Mouse (Mus musculus): Measurements from ENCODE around the gene Timm10b. TPM values are rescaled to one million over a fixed set of nuclear protein-coding genes. Genes with fewer than 3 reads are reported as not detected.
A peak's percentile ranks its signal among the peaks of the same experiment; 100 is the strongest.

Gene Timm10b
- polyA plus RNA-seq, 1 experiment from 2014 or later = 150 TPM

DNA sequence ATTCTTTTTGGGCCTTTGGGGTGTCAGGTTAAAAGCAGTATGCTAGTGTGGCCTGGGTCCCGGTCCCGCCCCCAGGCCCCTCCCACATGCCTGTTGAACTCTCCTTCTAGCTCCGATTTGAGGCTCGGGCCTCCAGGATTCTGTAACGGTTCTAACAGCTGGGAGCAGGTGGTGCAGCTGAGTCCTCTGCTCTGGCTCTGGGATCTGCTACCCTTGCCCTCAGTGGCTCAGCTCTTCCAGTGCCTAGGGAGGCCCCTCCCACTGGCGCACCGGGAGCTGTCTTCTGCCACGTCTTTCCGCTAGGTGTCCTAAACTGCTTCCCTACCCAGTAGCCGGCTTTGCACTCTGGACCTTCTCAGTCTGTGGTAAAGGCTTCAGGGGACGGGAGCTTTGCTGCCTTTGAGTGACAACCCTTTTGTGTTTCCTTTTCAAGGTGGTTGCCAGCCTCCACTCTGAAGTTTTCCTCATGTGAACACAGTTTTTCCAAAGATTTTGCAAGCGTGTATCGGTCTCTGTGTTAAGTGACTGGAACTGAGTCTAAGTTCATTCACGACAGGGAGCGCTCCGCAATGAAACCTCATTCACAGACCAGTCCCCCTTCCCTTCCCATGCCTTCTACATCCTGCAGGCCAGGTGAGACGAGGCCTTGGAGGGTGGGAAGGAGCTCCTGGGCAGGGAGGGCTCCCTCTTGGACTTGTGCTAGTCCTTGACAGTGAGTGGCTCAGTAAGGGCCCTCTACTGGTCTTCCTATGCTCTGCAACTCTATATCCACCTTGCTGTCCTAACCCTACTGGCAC lies 11.0 kb downstream of the Timm10b start, which contains the start of gene Dnhd1:
TSS of gene Dnhd1 (plus strand) at position 189 of the 797 bp plus-strand sequence.
- 3% methylated on average over 17 of the region's 17 CpGs for WGBS
- peak within 1 kb of the TSS; percentile 30 for H3K4me3 ChIP-seq (ENCODE audit: low read depth, low read length)
- no peaks in the 10 kb centered on the region for H3K27me3 ChIP-seq (ENCODE audit: control insufficient read depth, insufficient read depth, low read length)
- H3K9ac ChIP-seq (replicated peaks; ENCODE audit: low read length) = peak within 1 kb of the TSS; percentile 39
- ATAC-seq (replicated peaks; ENCODE audit: insufficient number of reproducible peaks, low FRiP score, low TSS enrichment, low read depth) (peak; percentile 90), DNase-seq (ENCODE audit: low spot score) (peak; percentile 82)
- no peaks in the 10 kb centered on the region for H3K9me3 ChIP-seq (replicated peaks; ENCODE audit: control insufficient read depth, low read length)
- H3K4me2 ChIP-seq (ENCODE audit: low read depth, low read length) = peak within 1 kb of the TSS; percentile 67
- no peaks in the 10 kb centered on the region for H3K36me3 ChIP-seq (replicated peaks; ENCODE audit: control insufficient read depth, insufficient read depth, low read depth, low read length)
- no peak within 1 kb of the TSS for H3K27ac ChIP-seq (replicated peaks; ENCODE audit: low read depth, low read length)
- no peaks in the 10 kb centered on the region for H3K4me1 ChIP-seq (ENCODE audit: control insufficient read depth, insufficient read depth, low read length)

DNA sequence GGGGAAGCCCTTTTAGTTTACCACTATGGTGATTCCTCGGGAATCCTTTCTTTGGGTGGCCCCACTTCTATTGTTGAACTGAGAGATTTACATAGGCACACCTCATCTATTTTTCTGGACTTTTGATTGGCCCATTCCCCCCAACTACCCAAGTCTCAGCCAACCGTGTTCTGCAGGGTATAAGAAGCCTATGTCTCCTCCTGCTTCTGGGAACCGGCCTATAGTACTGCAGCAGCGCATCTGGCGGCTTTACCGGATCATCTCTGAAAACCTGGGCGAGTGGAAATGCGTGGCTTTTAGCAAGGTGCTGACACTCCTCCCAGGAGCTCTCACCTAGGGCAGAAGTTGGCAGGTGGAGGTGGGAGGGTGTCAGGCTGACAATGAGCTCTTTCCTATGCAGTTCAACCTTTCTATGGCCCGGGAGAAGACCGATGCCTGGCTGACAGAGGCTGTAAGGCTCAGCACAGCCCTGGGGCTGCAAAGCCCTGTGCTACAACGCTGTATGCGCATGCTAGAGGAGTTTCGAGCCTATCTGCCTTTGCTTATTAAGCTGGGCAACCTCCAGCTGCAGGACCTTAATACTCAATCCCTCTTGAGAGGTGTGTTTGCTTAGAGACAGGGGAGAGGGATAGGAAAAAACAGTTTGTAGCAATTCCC lies 45.8 kb downstream of the Timm10b start:
- Histone ChIP-seq H3K36me3 (replicated peaks; ENCODE audit: control insufficient read depth, insufficient read depth, low read depth, low read length) (no peaks in the 10 kb centered on the region), H3K27me3 (ENCODE audit: control insufficient read depth, insufficient read depth, low read length) (no peaks in the 10 kb centered on the region), H3K4me1 (ENCODE audit: control insufficient read depth, insufficient read depth, low read length) (no peaks in the 10 kb centered on the region), H3K4me2 (ENCODE audit: low read depth, low read length) (peak overlapping the region; percentile 19; the same call in 1 of the 2 replicates), H3K9me3 (replicated peaks; ENCODE audit: control insufficient read depth, low read length) (no peaks in the 10 kb centered on the region), H3K4me3 (ENCODE audit: low read depth, low read length) (no peak overlapping the region), H3K27ac (replicated peaks; ENCODE audit: low read depth, low read length) (no peak overlapping the region), H3K9ac (replicated peaks; ENCODE audit: low read length) (no peak overlapping the region)
- 11% methylated on average over 13 of the region's 13 CpGs for WGBS
- peak; percentile 40 for DNase-seq (ENCODE audit: low spot score)
- ATAC-seq (replicated peaks; ENCODE audit: insufficient number of reproducible peaks, low FRiP score, low TSS enrichment, low read depth) = no peak

DNA sequence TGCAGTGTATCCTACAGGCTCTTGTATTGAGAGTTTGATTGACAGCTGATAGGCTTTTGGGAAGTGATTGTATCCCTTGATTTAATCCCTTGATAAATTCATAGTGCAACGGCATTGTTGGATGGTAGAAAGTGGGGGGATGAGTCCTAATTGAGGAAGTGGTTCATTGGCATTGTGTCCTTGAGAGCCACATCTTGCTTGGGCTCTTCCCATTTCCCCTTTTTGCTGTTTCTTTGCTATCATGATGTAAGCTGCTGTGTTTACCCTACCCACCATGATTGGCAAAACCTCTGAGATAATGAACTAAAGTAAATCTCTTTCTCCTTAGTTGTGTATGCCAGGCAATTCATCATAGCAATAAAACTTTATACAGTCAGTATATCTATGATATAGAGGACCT lies 51.0 kb downstream of the Timm10b start:
- Histone ChIP-seq H3K4me3 (ENCODE audit: low read depth, low read length) (no peak overlapping the region), H3K36me3 (replicated peaks; ENCODE audit: control insufficient read depth, insufficient read depth, low read depth, low read length) (no peaks in the 10 kb centered on the region), H3K4me1 (ENCODE audit: control insufficient read depth, insufficient read depth, low read length) (no peaks in the 10 kb centered on the region), H3K9ac (replicated peaks; ENCODE audit: low read length) (no peak overlapping the region), H3K27ac (replicated peaks; ENCODE audit: low read depth, low read length) (no peak overlapping the region), H3K4me2 (ENCODE audit: low read depth, low read length) (no peak overlapping the region), H3K27me3 (ENCODE audit: control insufficient read depth, insufficient read depth, low read length) (no peaks in the 10 kb centered on the region), H3K9me3 (replicated peaks; ENCODE audit: control insufficient read depth, low read length) (no peaks in the 10 kb centered on the region)
- WGBS = 67% methylated on average over 1 of the region's 1 CpGs
- DNase-seq (ENCODE audit: low spot score) = no peak
- no peak for ATAC-seq (replicated peaks; ENCODE audit: insufficient number of reproducible peaks, low FRiP score, low TSS enrichment, low read depth)

Other genes starting within 250 kb of the Timm10b start
- gene Fam160a2, start 240.0 kb upstream of the Timm10b start, polyA plus RNA-seq (2014; fragmentation: Nextera tagmentation; extraction: Ambion mirVana) = 26.7 and 30.3 TPM in 2 replicates
- 0.11 TPM in 1 of 2 replicates, not detected in the other for gene Cnga4, start 235.5 kb upstream of the Timm10b start, polyA plus RNA-seq (2014; fragmentation: Nextera tagmentation; extraction: Ambion mirVana)
- 0.10 and 0.15 TPM in 2 replicates for gene Cckbr, start 214.3 kb upstream of the Timm10b start, polyA plus RNA-seq (2014; fragmentation: Nextera tagmentation; extraction: Ambion mirVana)
- gene Cavin3, start 157.8 kb upstream of the Timm10b start, polyA plus RNA-seq (2014; fragmentation: Nextera tagmentation; extraction: Ambion mirVana) = 23.9 and 25.7 TPM in 2 replicates
- gene Smpd1, start 85.7 kb upstream of the Timm10b start, polyA plus RNA-seq (2014; fragmentation: Nextera tagmentation; extraction: Ambion mirVana) = 38.5 and 45.2 TPM in 2 replicates
- gene Apbb1, start 58.4 kb upstream of the Timm10b start, polyA plus RNA-seq (2014; fragmentation: Nextera tagmentation; extraction: Ambion mirVana) = 59.7 and 68.7 TPM in 2 replicates
- 0.14 and 0.59 TPM in 2 replicates for gene Hpx, start 39.9 kb upstream of the Timm10b start, polyA plus RNA-seq (2014; fragmentation: Nextera tagmentation; extraction: Ambion mirVana)
- 19.2 and 23.6 TPM in 2 replicates for gene Trim3, start 6.5 kb upstream of the Timm10b start, polyA plus RNA-seq (2014; fragmentation: Nextera tagmentation; extraction: Ambion mirVana)
- 71.2 and 76.3 TPM in 2 replicates for gene Arfip2, start 360 bp downstream of the Timm10b start, polyA plus RNA-seq (2014; fragmentation: Nextera tagmentation; extraction: Ambion mirVana)
- gene Gm45799, start 496 bp downstream of the Timm10b start, polyA plus RNA-seq (2014; fragmentation: Nextera tagmentation; extraction: Ambion mirVana) = 7.7 and 11.4 TPM in 2 replicates
- gene Dnhd1, start 10.8 kb downstream of the Timm10b start, polyA plus RNA-seq (2014; fragmentation: Nextera tagmentation; extraction: Ambion mirVana) = 0.28 and 1.4 TPM in 2 replicates
- 239 TPM in 2 replicates for gene Ilk, start 96.5 kb downstream of the Timm10b start, polyA plus RNA-seq (2014; fragmentation: Nextera tagmentation; extraction: Ambion mirVana)
- 46.2 and 51.2 TPM in 2 replicates for gene Rrp8, start 97.3 kb downstream of the Timm10b start, polyA plus RNA-seq (2014; fragmentation: Nextera tagmentation; extraction: Ambion mirVana)
- 168 and 181 TPM in 2 replicates for gene Taf10, start 104.3 kb downstream of the Timm10b start, polyA plus RNA-seq (2014; fragmentation: Nextera tagmentation; extraction: Ambion mirVana)
- 38.1 and 42.6 TPM in 2 replicates for gene Tpp1, start 112.2 kb downstream of the Timm10b start, polyA plus RNA-seq (2014; fragmentation: Nextera tagmentation; extraction: Ambion mirVana)
- 18.5 and 19.3 TPM in 2 replicates for gene Dchs1, start 147.6 kb downstream of the Timm10b start, polyA plus RNA-seq (2014; fragmentation: Nextera tagmentation; extraction: Ambion mirVana)
- 294 and 319 TPM in 2 replicates for gene Mrpl17, start 171.0 kb downstream of the Timm10b start, polyA plus RNA-seq (2014; fragmentation: Nextera tagmentation; extraction: Ambion mirVana)

Measured in embryonic facial prominence, embryonic 11.5 days (tissue).